Mouse (Mus musculus): ENCODE results near the gene Scg2. TPM values are rescaled to one million over a fixed set of nuclear protein-coding genes. Genes with fewer than 3 reads are reported as not detected.
A peak's percentile ranks its signal among the peaks of the same experiment; 100 is the strongest.

The Scg2 gene
- total RNA-seq (2021): 100 to 1,000 TPM; 239 to 240 TPM
- long read RNA-seq, experiment 1, transcript Scg2-201 (2 exons, 2,515 nt): major isoform, 197 of 413 reads
- long read RNA-seq, experiment 1, transcript Scg2-202 (3 exons, 2,317 nt): minor isoform, 195 of 413 reads
- long read RNA-seq, experiment 1, partial matches to known transcripts: 4 of 413 reads
- long read RNA-seq, experiment 1, other reads (novel, unspliced or antisense): 17 of 413 reads
- long read RNA-seq, experiment 2, transcript Scg2-201 (2 exons, 2,515 nt): major isoform, 133 of 236 reads
- long read RNA-seq, experiment 2, transcript Scg2-202 (3 exons, 2,317 nt): minor isoform, 89 of 236 reads
- long read RNA-seq, experiment 2, partial matches to known transcripts: 12 of 236 reads
- long read RNA-seq, experiment 2, other reads (novel, unspliced or antisense): 2 of 236 reads

DNA sequence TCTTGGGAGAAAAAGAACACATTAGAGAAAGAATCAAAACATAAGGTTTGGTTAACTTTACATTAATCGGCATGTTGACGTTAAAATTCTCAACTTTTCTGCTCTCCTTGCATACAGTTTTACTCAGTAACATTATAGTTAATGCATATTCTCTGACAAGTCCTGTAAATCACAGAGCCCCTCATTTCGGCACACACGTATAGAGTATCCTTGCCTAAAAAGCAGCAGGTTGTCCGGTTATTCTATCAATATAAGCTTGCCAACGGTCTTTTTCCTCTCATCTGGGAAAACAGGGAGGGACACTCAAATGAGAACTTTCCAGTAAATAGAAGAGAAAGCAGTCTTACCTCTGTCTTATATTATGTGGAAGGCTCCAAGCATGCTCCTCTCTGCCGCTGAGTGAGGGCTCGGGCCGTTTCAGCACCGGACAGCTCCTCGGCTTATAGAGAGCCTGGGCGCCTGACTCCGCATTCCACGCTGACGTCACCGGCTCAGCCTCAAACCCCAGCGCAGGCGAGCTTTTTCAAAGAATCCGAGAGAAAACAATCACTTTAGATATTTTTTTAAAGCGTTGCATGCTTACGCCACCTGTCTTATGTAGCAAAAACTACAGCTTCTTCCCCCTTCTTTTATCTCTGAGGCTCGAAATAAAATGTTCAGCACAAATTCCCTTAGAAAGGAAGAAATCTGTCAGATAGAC lies at the start of gene Scg2:
Gene Scg2, minus strand, starts transcription at position 512 of the 700 bp plus-strand sequence.
- Histone ChIP-seq H3K4me3 (peak within 1 kb of the TSS; percentile 63), H3K27ac (peak within 1 kb of the TSS; percentile 87)
- intact Hi-C loops (cut with DNase I): loop anchor here (1.0 to 10.0 kb wide), 7 partner anchors 142 to 905 kb away; no protein-coding TSS in a partner anchor
- peak; percentile 85 to 86 for DNase-seq (ENCODE audit: extremely low spot score in 1 of 2, low spot score in 2 of 2)
- peak; percentile 74 for TF ChIP-seq CTCF (IDR thresholded peaks at IDR 0.05)

DNA sequence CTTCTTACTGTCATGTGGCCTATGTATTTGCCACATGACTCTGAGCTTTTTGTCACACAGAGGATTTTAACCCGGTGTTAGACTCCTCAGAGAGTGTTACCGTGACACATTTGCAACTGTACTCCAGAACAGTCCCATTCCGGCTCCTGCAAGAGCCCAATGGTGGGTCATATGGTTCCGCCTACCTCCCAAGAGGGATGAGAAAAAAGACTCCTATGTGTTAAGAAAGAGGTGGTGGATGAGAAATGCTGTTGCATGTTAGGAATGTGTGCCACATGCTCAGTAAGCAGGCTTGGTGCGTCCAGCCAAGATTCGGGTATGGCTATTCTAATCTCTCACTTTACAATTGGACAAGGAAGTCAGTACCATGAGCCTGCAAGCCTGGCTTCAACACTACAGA lies 45.6 kb upstream of the Scg2 start:
- intact Hi-C loops (cut with DNase I): loop anchor here (1.0 to 5.0 kb wide), 3 partner anchors 48 to 618 kb away; no protein-coding TSS in a partner anchor
- H3K27ac ChIP-seq: no peak overlapping the region
- no peak overlapping the region for H3K4me3 ChIP-seq
- TF ChIP-seq CTCF (IDR thresholded peaks at IDR 0.05): no peak
- DNase-seq (ENCODE audit: extremely low spot score in 1 of 2, low spot score in 2 of 2): peak in 1 of 2 experiments; percentile 48

DNA sequence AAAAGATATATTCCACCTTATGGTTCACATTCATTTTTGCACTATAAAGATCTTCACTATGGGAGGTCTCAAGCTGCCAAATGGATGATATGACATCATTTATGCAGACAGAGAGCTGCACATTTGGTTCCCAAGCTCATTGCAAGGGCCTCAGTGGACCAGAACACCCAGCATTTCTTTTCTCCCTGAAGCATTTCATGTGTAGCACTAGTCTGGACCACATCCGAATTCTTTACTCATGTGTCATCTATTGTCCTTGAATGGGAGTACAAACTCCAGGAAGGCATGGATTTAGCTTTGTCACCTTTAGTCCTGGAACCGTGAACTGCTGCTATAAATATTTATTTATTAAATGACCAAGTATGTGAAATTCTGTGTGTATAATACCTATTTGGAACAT lies 30.9 kb upstream of the Scg2 start:
- H3K4me3 ChIP-seq: no peak overlapping the region
- no peak for DNase-seq (ENCODE audit: extremely low spot score in 1 of 2, low spot score in 2 of 2)
- TF ChIP-seq CTCF (IDR thresholded peaks at IDR 0.05): no peak
- H3K27ac ChIP-seq: no peak overlapping the region
- intact Hi-C loops (cut with DNase I): no loop called here

DNA sequence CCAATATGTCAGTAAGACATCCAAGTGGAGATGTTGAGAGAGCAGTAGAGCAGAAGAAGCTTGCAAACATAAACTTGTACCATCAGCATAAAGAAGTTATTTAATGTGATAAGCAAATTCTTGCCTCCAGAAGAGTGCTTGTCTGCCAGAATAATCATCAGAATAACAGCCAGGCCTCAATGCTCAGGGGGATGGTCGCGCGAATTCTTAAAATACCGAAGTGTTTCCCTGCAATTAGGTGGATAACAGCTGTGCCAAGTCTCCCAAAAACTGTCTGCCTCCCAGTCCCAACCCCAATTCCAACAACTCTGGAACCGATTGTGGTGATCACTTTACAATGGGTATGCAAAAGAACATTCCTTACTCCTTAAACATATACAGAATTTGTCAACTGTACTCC lies 30.0 kb upstream of the Scg2 start:
- intact Hi-C loops (cut with DNase I): no loop called here
- H3K27ac ChIP-seq: no peak overlapping the region
- DNase-seq (ENCODE audit: extremely low spot score in 1 of 2, low spot score in 2 of 2): no peak
- TF ChIP-seq CTCF (IDR thresholded peaks at IDR 0.05): no peak
- H3K4me3 ChIP-seq: no peak overlapping the region

DNA sequence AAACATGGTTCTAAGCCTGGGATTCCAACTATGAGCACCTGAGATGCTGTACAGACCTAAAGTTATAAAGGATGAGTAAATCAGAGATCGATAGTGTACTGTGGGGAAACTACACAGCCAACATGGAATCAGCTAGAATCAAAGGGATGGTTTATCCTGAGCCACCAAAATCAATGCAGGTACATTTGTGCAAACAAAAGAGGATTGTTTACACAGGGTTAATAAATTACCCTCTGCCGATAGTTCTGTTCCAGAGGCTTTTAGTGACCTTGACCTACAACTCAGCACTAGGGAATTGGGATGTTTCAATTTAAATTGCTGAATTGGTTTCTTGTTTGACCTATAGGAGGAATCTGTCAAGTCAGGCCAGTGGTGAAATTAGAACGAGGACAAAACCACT lies 26.7 kb upstream of the Scg2 start:
- intact Hi-C loops (cut with DNase I): no loop called here
- no peak for DNase-seq (ENCODE audit: extremely low spot score in 1 of 2, low spot score in 2 of 2)
- H3K27ac ChIP-seq: no peak overlapping the region
- no peak overlapping the region for H3K4me3 ChIP-seq
- TF ChIP-seq CTCF (IDR thresholded peaks at IDR 0.05): no peak

- intact Hi-C loops (cut with DNase I): no loop called here
- H3K4me3 ChIP-seq: no peak overlapping the region
- no peak for DNase-seq (ENCODE audit: extremely low spot score in 1 of 2, low spot score in 2 of 2)
- H3K27ac ChIP-seq: no peak overlapping the region
- no peak for TF ChIP-seq CTCF (IDR thresholded peaks at IDR 0.05)
These were observed 18.6 kb upstream of the Scg2 start for GRCm38 (mm10) chr1:79458558-79458957.

DNA sequence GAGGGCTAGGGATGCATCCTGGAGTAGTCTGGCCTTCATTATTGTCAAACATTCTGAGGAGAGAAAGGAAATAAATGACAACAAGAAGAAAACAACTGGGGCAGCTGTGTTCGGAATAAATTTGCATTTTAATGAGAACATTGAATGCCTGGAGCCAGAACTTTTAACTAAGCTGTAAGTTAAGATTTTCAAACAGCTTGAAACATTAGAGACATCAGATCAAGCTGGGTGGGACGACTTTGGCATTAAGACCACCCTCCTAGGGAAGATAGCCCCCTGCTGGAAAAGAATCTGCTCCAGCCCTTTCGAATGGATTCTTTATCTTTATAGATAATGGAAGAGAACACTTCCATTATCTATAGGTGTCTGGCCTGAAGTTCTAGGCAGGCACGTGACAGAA lies 14.2 kb upstream of the Scg2 start:
- DNase-seq (ENCODE audit: extremely low spot score in 1 of 2, low spot score in 2 of 2): no peak
- no peak for TF ChIP-seq CTCF (IDR thresholded peaks at IDR 0.05)
- Histone ChIP-seq H3K4me3 (no peak overlapping the region), H3K27ac (no peak overlapping the region)
- intact Hi-C loops (cut with DNase I): no loop called here

GRCm38 (mm10) chr1:79452339-79452738 lies 12.4 kb upstream of the Scg2 start:
- no peak overlapping the region for H3K4me3 ChIP-seq
- intact Hi-C loops (cut with DNase I): no loop called here
- H3K27ac ChIP-seq: no peak overlapping the region
- DNase-seq (ENCODE audit: extremely low spot score in 1 of 2, low spot score in 2 of 2): no peak
- TF ChIP-seq CTCF (IDR thresholded peaks at IDR 0.05): no peak

- Histone ChIP-seq H3K27ac (peak overlapping the region; percentile 55; the same call in 1 of the 2 replicates), H3K4me3 (peak overlapping the region; percentile 44)
- TF ChIP-seq CTCF (IDR thresholded peaks at IDR 0.05): no peak
- intact Hi-C loops (cut with DNase I): no loop called here
- DNase-seq (ENCODE audit: extremely low spot score in 1 of 2, low spot score in 2 of 2): peak; percentile 36 to 49
These were observed 10.6 kb upstream of the Scg2 start for GRCm38 (mm10) chr1:79450343-79451021.

- no peak for DNase-seq (ENCODE audit: extremely low spot score in 1 of 2, low spot score in 2 of 2)
- Histone ChIP-seq H3K4me3 (peak overlapping the region; percentile 44), H3K27ac (no peak overlapping the region)
- intact Hi-C loops (cut with DNase I): loop anchor here (10.0 kb wide), 1 partner anchor 915 kb away; no protein-coding TSS in a partner anchor
- no peak for TF ChIP-seq CTCF (IDR thresholded peaks at IDR 0.05)
These were observed 10.0 kb upstream of the Scg2 start for GRCm38 (mm10) chr1:79449943-79450342.

DNA sequence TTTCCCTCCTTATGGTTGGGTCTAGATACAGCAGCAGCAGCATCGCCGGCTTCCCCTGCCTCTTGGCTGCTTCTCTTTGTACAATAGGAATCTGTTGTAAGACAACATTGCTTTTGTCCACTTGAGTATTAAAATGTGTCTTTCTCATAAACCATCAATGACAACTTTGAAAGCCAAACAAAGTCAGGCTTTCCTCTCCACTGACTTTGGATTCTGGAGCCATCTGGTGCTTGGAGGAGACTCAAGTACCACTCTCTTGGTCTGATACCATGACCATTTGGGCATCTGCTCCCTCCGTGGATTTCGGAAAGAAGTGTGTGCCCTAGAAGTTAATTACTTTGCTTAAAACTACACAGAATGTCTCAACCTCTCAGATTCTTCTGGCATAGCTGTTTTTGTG lies 5.7 kb upstream of the Scg2 start:
- Histone ChIP-seq H3K4me3 (no peak overlapping the region), H3K27ac (no peak overlapping the region)
- intact Hi-C loops (cut with DNase I): loop anchor here (10.0 kb wide), 1 partner anchor 911 kb away; no protein-coding TSS in a partner anchor
- no peak for DNase-seq (ENCODE audit: extremely low spot score in 1 of 2, low spot score in 2 of 2)
- no peak for TF ChIP-seq CTCF (IDR thresholded peaks at IDR 0.05)
